Mouse (Mus musculus) CD4-positive naive resting alpha-beta T cell, adult 76 days (primary cell): ENCODE measurements around the gene Wscd1. TPM values are rescaled to one million over a fixed set of nuclear protein-coding genes. Genes with fewer than 3 reads are reported as not detected.

ENCODE experiments used
- total RNA-seq: library from RNA; stranded (reverse); gene quantifications from one replicate; pipeline ENCODE4 v1.2.4, GENCODE M21; 2023

The Wscd1 gene
- total RNA-seq = 3.2 TPM

DNA sequence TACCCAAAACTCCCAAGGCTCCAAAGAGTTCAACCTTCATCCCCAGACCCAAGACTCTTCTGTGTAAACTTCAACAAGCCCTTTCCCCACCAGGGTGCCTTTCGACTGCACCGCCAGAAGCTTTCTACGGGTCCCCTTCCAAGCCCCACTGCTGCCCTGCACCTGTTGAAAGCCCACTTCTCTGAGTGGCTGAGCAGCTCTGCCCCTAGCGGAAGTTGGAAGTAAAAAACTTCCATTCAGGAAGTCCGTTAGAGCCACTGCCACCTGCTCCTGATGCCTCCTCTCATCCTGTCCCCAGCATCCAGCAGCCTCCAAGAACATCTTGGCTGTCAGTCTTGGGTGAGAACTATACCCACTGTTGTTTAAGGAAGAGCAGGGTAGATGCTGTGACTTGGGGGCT lies at the start of gene Wscd1:
Wscd1 (plus strand) TSS at position 250 of the 400 bp plus-strand sequence.

